Mouse (Mus musculus): ENCODE results near the gene Vav3. TPM values are rescaled to one million over a fixed set of nuclear protein-coding genes. Genes with fewer than 3 reads are reported as not detected.

Vav3 gene
- polyA plus RNA-seq, 1 experiment, result 2.2 TPM

DNA sequence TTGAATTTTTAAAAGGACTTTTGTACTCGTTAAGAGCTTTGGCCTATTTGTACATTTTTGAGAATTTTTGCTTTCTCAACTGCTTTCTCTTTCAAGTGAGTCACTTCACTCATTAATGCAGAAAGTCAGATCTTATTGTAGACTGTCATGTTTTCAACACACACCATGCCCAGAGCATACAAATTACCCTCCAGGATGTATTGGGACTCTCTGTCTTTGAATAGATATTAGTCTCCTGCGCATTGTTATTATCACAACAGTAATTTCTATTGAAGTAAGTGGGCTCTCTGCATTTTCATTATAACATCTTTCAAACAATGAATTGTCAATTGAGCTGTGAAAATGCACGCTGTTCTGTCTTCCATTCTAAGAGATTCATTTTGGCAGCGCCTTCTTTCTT is 295.6 kb downstream of the Vav3 start:
- Histone ChIP-seq H3K4me3 (ENCODE audit: insufficient read depth, poor library complexity, severe bottlenecking) (no peak overlapping the region), H3ac (ENCODE audit: control insufficient read depth, insufficient read length, low read depth) (no peak overlapping the region), H3K27me3 (ENCODE audit: control insufficient read depth, insufficient read depth, insufficient read length) (no peaks in the 10 kb centered on the region), H3K79me3 (ENCODE audit: low read depth) (no peaks in the 10 kb centered on the region), H3K36me3 (ENCODE audit: control insufficient read depth, insufficient read depth) (no peaks in the 10 kb centered on the region), H3K79me2 (ENCODE audit: control insufficient read depth, insufficient read depth) (no peaks in the 10 kb centered on the region)
- no peak for TF ChIP-seq FOSL1 (IDR thresholded peaks at IDR 0.05; ENCODE audit: insufficient read depth, low read length, poor library complexity, severe bottlenecking)

DNA sequence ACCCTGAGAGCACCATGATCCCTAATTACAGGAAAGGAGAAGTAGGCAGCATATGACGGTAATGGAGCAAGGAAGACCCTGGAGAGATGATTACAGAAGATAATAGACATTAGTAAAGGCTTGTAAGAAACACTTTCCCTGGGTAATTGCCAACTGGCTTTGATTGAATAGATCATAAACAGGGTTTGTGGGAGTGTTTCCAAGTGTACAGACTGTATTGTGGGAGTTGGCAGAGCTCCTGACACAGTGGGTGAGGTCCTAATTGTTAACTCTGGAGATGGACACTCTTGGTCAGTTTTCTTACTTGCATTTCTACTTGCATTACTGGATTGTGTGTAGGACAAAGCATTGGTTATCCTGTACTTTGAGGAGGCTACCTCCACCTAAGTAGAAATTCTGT is 298.9 kb downstream of the Vav3 start:
- no peaks in the 10 kb centered on the region for H3K79me2 ChIP-seq (ENCODE audit: control insufficient read depth, insufficient read depth)
- no peaks in the 10 kb centered on the region for H3K36me3 ChIP-seq (ENCODE audit: control insufficient read depth, insufficient read depth)
- H3K79me3 ChIP-seq (ENCODE audit: low read depth), result no peaks in the 10 kb centered on the region
- H3ac ChIP-seq (ENCODE audit: control insufficient read depth, insufficient read length, low read depth), result no peak overlapping the region
- H3K27me3 ChIP-seq (ENCODE audit: control insufficient read depth, insufficient read depth, insufficient read length), result no peaks in the 10 kb centered on the region
- no peak for TF ChIP-seq CTCF (IDR thresholded peaks at IDR 0.05; ENCODE audit: control insufficient read depth, insufficient read depth, insufficient read length)
- TF ChIP-seq USF1 (IDR thresholded peaks at IDR 0.05; ENCODE audit: low read depth), result no peak
- TF ChIP-seq MYOD1 (IDR thresholded peaks at IDR 0.05; ENCODE audit: control insufficient read depth, insufficient read length, low read depth), result no peak
- TF ChIP-seq MAX (IDR thresholded peaks at IDR 0.05), result no peak
- TF ChIP-seq CEBPB (IDR thresholded peaks at IDR 0.05; ENCODE audit: low read depth), result no peak
- no peak for TF ChIP-seq MYOG (IDR thresholded peaks at IDR 0.05; ENCODE audit: control insufficient read depth, extremely low read depth, insufficient read length)
- no peak for TF ChIP-seq FOSL1 (IDR thresholded peaks at IDR 0.05; ENCODE audit: insufficient read depth, low read length, poor library complexity, severe bottlenecking)
- H3K4me3 ChIP-seq (ENCODE audit: insufficient read depth, poor library complexity, severe bottlenecking), result no peak overlapping the region

DNA sequence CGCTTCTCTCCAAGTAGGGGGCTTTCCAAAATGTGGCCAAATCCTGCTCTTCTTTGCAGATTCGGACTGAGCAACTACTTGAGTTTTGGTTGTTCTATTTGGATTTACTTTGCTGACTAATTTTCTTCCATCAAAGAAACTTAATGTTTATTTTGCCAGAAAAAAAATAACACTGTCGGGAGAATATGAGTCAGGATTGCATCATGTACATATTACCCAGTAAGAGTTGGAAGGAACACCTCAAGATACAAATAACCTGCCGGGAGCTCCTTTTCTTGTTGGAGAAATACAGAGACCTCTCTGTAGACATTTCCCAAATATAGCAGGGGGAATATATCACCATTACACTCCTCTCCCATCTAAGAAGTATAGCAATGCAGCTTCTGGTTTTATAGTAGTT is 300.3 kb downstream of the Vav3 start:
- no peaks in the 10 kb centered on the region for H3K27me3 ChIP-seq (ENCODE audit: control insufficient read depth, insufficient read depth, insufficient read length)
- no peaks in the 10 kb centered on the region for H3K36me3 ChIP-seq (ENCODE audit: control insufficient read depth, insufficient read depth)
- H3ac ChIP-seq (ENCODE audit: control insufficient read depth, insufficient read length, low read depth), result no peak overlapping the region
- H3K79me2 ChIP-seq (ENCODE audit: control insufficient read depth, insufficient read depth), result no peaks in the 10 kb centered on the region
- H3K79me3 ChIP-seq (ENCODE audit: low read depth), result no peaks in the 10 kb centered on the region
- no peak for TF ChIP-seq MYOD1 (IDR thresholded peaks at IDR 0.05; ENCODE audit: control insufficient read depth, insufficient read length, low read depth)
- TF ChIP-seq MAX (IDR thresholded peaks at IDR 0.05), result no peak
- no peak for TF ChIP-seq USF1 (IDR thresholded peaks at IDR 0.05; ENCODE audit: low read depth)
- TF ChIP-seq MYOG (IDR thresholded peaks at IDR 0.05; ENCODE audit: control insufficient read depth, extremely low read depth, insufficient read length), result no peak
- no peak for TF ChIP-seq CTCF (IDR thresholded peaks at IDR 0.05; ENCODE audit: control insufficient read depth, insufficient read depth, insufficient read length)
- peak; percentile 79 for TF ChIP-seq CEBPB (IDR thresholded peaks at IDR 0.05; ENCODE audit: low read depth)
- TF ChIP-seq FOSL1 (IDR thresholded peaks at IDR 0.05; ENCODE audit: insufficient read depth, low read length, poor library complexity, severe bottlenecking), result no peak
- H3K4me3 ChIP-seq (ENCODE audit: insufficient read depth, poor library complexity, severe bottlenecking), result no peak overlapping the region

DNA sequence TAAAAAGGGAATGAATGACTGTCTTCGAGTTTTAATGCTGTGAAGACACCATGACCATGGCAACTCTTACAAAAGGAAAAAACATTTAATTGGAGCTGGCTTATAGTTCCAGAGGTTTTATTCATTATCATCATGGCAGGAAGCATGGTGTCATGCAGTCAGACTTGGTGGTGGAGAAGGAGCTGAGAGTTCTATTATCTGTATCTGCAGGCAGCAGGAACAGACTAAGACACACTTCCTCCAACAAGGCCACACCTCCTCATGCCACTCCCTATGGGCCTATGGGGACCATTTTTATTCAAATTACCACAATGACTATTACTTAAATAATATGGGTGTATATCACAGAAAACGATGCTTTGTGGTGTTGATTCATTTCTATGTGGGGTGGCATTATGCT is 307.8 kb downstream of the Vav3 start:
- H3ac ChIP-seq (ENCODE audit: control insufficient read depth, insufficient read length, low read depth), result no peak overlapping the region
- no peaks in the 10 kb centered on the region for H3K79me3 ChIP-seq (ENCODE audit: low read depth)
- TF ChIP-seq FOSL1 (IDR thresholded peaks at IDR 0.05; ENCODE audit: insufficient read depth, low read length, poor library complexity, severe bottlenecking), result no peak
- TF ChIP-seq CEBPB (IDR thresholded peaks at IDR 0.05; ENCODE audit: low read depth), result no peak
- TF ChIP-seq CTCF (IDR thresholded peaks at IDR 0.05; ENCODE audit: control insufficient read depth, insufficient read depth, insufficient read length), result no peak
- TF ChIP-seq MYOD1 (IDR thresholded peaks at IDR 0.05; ENCODE audit: control insufficient read depth, insufficient read length, low read depth), result no peak
- no peaks in the 10 kb centered on the region for H3K36me3 ChIP-seq (ENCODE audit: control insufficient read depth, insufficient read depth)
- no peaks in the 10 kb centered on the region for H3K79me2 ChIP-seq (ENCODE audit: control insufficient read depth, insufficient read depth)
- H3K4me3 ChIP-seq (ENCODE audit: insufficient read depth, poor library complexity, severe bottlenecking), result no peak overlapping the region
- no peaks in the 10 kb centered on the region for H3K27me3 ChIP-seq (ENCODE audit: control insufficient read depth, insufficient read depth, insufficient read length)

DNA sequence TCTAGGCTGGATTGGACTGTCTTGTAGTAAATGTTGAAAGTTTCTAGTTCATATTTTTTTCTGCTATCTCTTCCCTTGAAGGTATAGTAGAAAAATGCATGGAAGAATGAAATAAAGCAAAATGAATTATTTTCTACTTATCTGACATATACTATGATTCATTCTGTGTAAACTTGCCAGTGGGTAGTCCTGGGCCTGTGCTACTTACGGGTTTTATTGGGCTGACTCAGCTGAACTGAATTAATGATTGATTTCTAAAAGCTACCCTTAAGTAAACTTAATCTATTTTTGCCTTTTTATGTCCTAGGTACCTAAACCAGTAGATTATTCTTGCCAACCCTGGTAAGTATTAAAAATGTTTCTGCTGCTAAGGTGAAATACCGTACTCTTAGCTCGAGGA is 311.0 kb downstream of the Vav3 start:
- H3K36me3 ChIP-seq (ENCODE audit: control insufficient read depth, insufficient read depth), result no peaks in the 10 kb centered on the region
- no peak for TF ChIP-seq MYOD1 (IDR thresholded peaks at IDR 0.05; ENCODE audit: control insufficient read depth, insufficient read length, low read depth)
- TF ChIP-seq FOSL1 (IDR thresholded peaks at IDR 0.05; ENCODE audit: insufficient read depth, low read length, poor library complexity, severe bottlenecking), result no peak
- TF ChIP-seq CEBPB (IDR thresholded peaks at IDR 0.05; ENCODE audit: low read depth), result no peak
- no peak for TF ChIP-seq MYOG (IDR thresholded peaks at IDR 0.05; ENCODE audit: control insufficient read depth, extremely low read depth, insufficient read length)
- no peak for TF ChIP-seq USF1 (IDR thresholded peaks at IDR 0.05; ENCODE audit: low read depth)
- no peak for TF ChIP-seq MAX (IDR thresholded peaks at IDR 0.05)
- no peak for TF ChIP-seq CTCF (IDR thresholded peaks at IDR 0.05; ENCODE audit: control insufficient read depth, insufficient read depth, insufficient read length)
- no peak overlapping the region for H3ac ChIP-seq (ENCODE audit: control insufficient read depth, insufficient read length, low read depth)
- H3K4me3 ChIP-seq (ENCODE audit: insufficient read depth, poor library complexity, severe bottlenecking), result no peak overlapping the region
- no peaks in the 10 kb centered on the region for H3K27me3 ChIP-seq (ENCODE audit: control insufficient read depth, insufficient read depth, insufficient read length)
- no peaks in the 10 kb centered on the region for H3K79me3 ChIP-seq (ENCODE audit: low read depth)
- no peaks in the 10 kb centered on the region for H3K79me2 ChIP-seq (ENCODE audit: control insufficient read depth, insufficient read depth)

DNA sequence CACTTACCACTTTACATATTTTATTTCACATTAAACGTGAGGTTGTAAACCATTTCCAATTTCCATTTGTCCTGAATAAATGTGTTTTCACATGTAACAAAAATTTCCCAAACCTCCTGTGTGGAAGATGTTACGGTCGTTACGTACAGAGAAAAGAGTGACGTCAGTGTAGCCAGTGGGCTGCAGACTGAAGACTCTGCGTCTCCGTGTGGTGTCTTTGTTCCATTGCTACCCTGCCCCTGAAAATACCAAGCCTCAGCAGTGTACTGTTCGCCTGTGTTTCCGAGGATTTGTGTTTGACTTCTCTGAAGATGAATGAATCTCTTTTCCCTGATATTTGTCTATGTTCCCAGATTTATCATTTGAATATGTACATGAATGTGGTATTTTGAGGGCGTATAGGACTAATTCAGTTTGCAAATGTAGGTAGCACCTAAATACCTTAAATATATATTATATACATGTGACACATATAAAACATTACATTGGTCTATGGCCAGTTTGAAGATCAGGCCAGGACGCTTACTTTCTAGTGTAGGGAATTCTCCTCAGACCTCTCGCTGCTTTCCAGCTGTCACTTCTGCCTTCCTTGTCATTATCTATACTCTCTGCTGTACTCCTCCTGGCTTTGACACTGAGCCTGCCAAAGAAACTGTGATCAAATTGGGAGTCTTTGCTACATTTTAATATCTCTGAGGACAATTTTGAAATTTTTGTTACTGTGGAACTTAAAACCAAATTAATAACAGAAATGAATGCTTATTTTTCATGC is 312.6 kb downstream of the Vav3 start:
- Histone ChIP-seq H3K79me3 (ENCODE audit: low read depth) (no peaks in the 10 kb centered on the region), H3K79me2 (ENCODE audit: control insufficient read depth, insufficient read depth) (no peaks in the 10 kb centered on the region), H3K27me3 (ENCODE audit: control insufficient read depth, insufficient read depth, insufficient read length) (no peaks in the 10 kb centered on the region), H3ac (ENCODE audit: control insufficient read depth, insufficient read length, low read depth) (no peak overlapping the region), H3K4me3 (ENCODE audit: insufficient read depth, poor library complexity, severe bottlenecking) (no peak overlapping the region), H3K36me3 (ENCODE audit: control insufficient read depth, insufficient read depth) (no peaks in the 10 kb centered on the region)
- no peak for TF ChIP-seq CTCF (IDR thresholded peaks at IDR 0.05; ENCODE audit: control insufficient read depth, insufficient read depth, insufficient read length)

Data from C2C12 (cell line).